Mouse (Mus musculus) kidney, adult 2 months (tissue): ENCODE data around the gene Nhlh2.

Source experiments
- CTCF ChIP-seq: fragments of 200-500 bp; conservative IDR thresholded peaks from 2 replicates; pipeline ENCODE4 v1.5.1; 2011; ENCODE audit warnings: low read depth, mild to moderate bottlenecking, control low read depth, low read length, moderate library complexity, mixed read lengths; ENCODE audit not compliant: insufficient read depth, insufficient read length
- POLR2A ChIP-seq: fragments of 200-500 bp; IDR thresholded peaks from one replicate; pipeline ENCODE4 v1.6.1; 2011; ENCODE audit warnings: low read depth, low read length, control low read depth

GRCm38 (mm10) chr3:102023829-102024228 is 14.0 kb downstream of the Nhlh2 start:
- TF ChIP-seq POLR2A (no peak), CTCF (no peak)
